Mouse (Mus musculus) embryonic facial prominence, embryonic 11.5 days (tissue): ENCODE measurements around the gene 9630041A04Rik. TPM values are rescaled to one million over a fixed set of nuclear protein-coding genes. Genes with fewer than 3 reads are reported as not detected.

Source experiments
- ATAC-seq: fragments of 200-750 bp; cut with Nextera tagmentation; replicated peaks from 2 replicates; pipeline ENCODE4 v1.8.0; 2017; ENCODE audit warnings: low read depth; ENCODE audit not compliant: insufficient number of reproducible peaks, low FRiP score, low TSS enrichment
- DNase-seq: peaks from one replicate; pipeline ENCODE4 v3.0.0-alpha.2; 2015; ENCODE audit warnings: low spot score
- H3K27ac ChIP-seq: fragments of 300-500 bp; sonication (generic); replicated peaks from 2 replicates; pipeline ENCODE4 v1.5.1; 2014; ENCODE audit warnings: mild to moderate bottlenecking, low read depth, low read length, control low read depth
- H3K27me3 ChIP-seq: fragments of 300-500 bp; sonication (generic); 2 replicates; pipeline ENCODE4 v1.6.1; 2014; ENCODE audit warnings: mild to moderate bottlenecking, low read length, moderate library complexity, mixed read lengths; ENCODE audit not compliant: control insufficient read depth, insufficient read depth
- H3K36me3 ChIP-seq: fragments of 300-500 bp; sonication (generic); replicated peaks from 2 replicates; pipeline ENCODE4 v1.6.1; 2014; ENCODE audit warnings: low read depth, mild to moderate bottlenecking, low read length, moderate library complexity, mixed read lengths; ENCODE audit not compliant: control insufficient read depth, insufficient read depth
- H3K4me1 ChIP-seq: fragments of 300-500 bp; sonication (generic); 2 replicates; pipeline ENCODE4 v1.6.1; 2014; ENCODE audit warnings: low read length, mixed read lengths; ENCODE audit not compliant: control insufficient read depth, insufficient read depth
- H3K4me2 ChIP-seq: fragments of 300-500 bp; sonication (generic); 2 replicates; pipeline ENCODE4 v1.6.1; 2014; ENCODE audit warnings: low read depth, mild to moderate bottlenecking, control low read depth, low read length, moderate library complexity
- H3K4me3 ChIP-seq: fragments of 300-500 bp; sonication (generic); 2 replicates; pipeline ENCODE4 v1.5.1; 2014; ENCODE audit warnings: low read depth, low read length, control low read depth
- H3K9ac ChIP-seq: fragments of 300-500 bp; sonication (generic); replicated peaks from 2 replicates; pipeline ENCODE4 v1.6.1; 2014; ENCODE audit warnings: mild to moderate bottlenecking, control low read depth, low read length
- H3K9me3 ChIP-seq: fragments of 300-500 bp; sonication (generic); replicated peaks from 2 replicates; pipeline ENCODE4 v1.6.1; 2016; ENCODE audit warnings: mild to moderate bottlenecking, low read length, inconsistent platforms, mixed read lengths; ENCODE audit not compliant: control insufficient read depth
- WGBS: fragments of 180-500 bp; shearing (Covaris S2); extraction: QIAGEN DNeasy Blood & Tissue Kit; methylation state at CpG from one replicate; pipeline ENCODE4 v1.1.7; 2014; 5-methylcytosine and 5-hydroxymethylcytosine counted together
- polyA plus RNA-seq: library from polyadenylated mRNA; unstranded; fragments of >200 nt; fragmentation: Nextera tagmentation; extraction: Ambion mirVana; gene quantifications from 2 replicates; pipeline ENCODE4 v1.2.1, GENCODE M21; 2014

The 9630041A04Rik gene
- polyA plus RNA-seq, 1 experiment from 2014 or later, result not detected

DNA sequence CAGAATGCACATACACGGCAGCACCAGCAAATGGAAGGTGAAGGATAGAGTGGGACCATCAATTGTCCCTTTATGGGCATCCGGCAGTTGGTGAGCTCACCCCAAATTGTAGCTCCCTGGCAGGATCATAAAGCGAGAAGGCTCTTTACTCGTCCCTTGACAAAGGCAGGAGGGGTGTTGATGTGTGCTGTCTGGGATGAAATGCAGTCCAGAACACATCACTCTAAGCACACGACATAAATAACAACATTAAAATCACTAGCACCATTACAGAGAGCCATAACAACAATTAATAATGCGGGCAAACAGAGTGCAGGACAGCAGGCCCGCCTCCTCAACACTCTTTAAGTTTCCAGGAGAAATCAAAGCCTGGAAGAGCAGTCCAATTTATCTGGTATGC, 120.7 kb downstream of the 9630041A04Rik start:
- H3K27ac ChIP-seq, result no peak overlapping the region
- H3K4me3 ChIP-seq, result no peak overlapping the region
- DNase-seq (no peak), ATAC-seq (no peak)
- no peaks in the 10 kb centered on the region for H3K9me3 ChIP-seq
- H3K4me1 ChIP-seq, result no peaks in the 10 kb centered on the region
- no peaks in the 10 kb centered on the region for H3K27me3 ChIP-seq
- no peaks in the 10 kb centered on the region for H3K36me3 ChIP-seq
- 83% methylated on average over 7 of the region's 7 CpGs for WGBS
- H3K9ac ChIP-seq, result no peak overlapping the region
- H3K4me2 ChIP-seq, result no peak overlapping the region

- Histone ChIP-seq H3K27ac (no peak overlapping the region), H3K4me1 (no peaks in the 10 kb centered on the region), H3K4me2 (no peak overlapping the region), H3K9ac (no peak overlapping the region), H3K9me3 (no peaks in the 10 kb centered on the region), H3K36me3 (no peaks in the 10 kb centered on the region), H3K4me3 (no peak overlapping the region), H3K27me3 (no peaks in the 10 kb centered on the region)
- no peak for DNase-seq
- no peak for ATAC-seq
- 77% methylated on average over 2 of the region's 2 CpGs for WGBS
Measured at GRCm38 (mm10) chr9:101986910-101987309, 125.3 kb downstream of the 9630041A04Rik start.

- Histone ChIP-seq H3K27me3 (no peaks in the 10 kb centered on the region), H3K4me2 (no peak overlapping the region), H3K4me3 (no peak overlapping the region), H3K4me1 (no peaks in the 10 kb centered on the region), H3K9me3 (no peaks in the 10 kb centered on the region), H3K9ac (no peak overlapping the region), H3K36me3 (no peaks in the 10 kb centered on the region), H3K27ac (no peak overlapping the region)
- 94% methylated on average over 6 of the region's 6 CpGs for WGBS
- DNase-seq (no peak), ATAC-seq (no peak)
Measured at GRCm38 (mm10) chr9:101990032-101990431, 128.4 kb downstream of the 9630041A04Rik start.

DNA sequence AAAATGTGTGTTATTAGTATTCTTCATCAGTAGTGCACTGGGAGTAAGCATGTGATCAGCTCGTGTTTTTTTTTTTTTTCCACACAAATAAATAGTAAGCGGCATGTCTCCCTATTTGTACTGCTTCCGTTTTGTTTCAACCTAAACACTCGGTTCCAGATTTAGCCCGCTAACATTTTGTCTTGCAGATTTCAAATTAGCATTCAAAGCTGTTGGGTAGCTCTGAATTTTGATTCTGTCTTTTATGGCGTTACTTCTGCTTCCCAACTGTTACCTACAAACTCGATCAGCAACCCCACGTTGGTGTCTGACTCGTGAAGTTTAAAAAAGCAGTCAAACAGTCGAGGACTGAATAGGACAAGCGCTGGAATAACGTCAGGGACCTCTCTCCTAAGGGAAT, 129.2 kb downstream of the 9630041A04Rik start:
- Histone ChIP-seq H3K36me3 (no peaks in the 10 kb centered on the region), H3K27me3 (no peaks in the 10 kb centered on the region), H3K9ac (no peak overlapping the region), H3K9me3 (no peaks in the 10 kb centered on the region), H3K27ac (no peak overlapping the region), H3K4me3 (no peak overlapping the region), H3K4me2 (no peak overlapping the region), H3K4me1 (no peaks in the 10 kb centered on the region)
- DNase-seq (no peak), ATAC-seq (no peak)
- WGBS, result 81% methylated on average over 12 of the region's 12 CpGs
